Mouse (Mus musculus) splenic B cell, adult 2 months (primary cell): ENCODE results near the gene Ldb1.

ENCODE experiments used
- DNase-seq: peaks from one replicate; pipeline ENCODE4 v3.0.0-alpha.2; 2011; ENCODE audit warnings: low read depth, low spot score
- H3K27me3 ChIP-seq: 2 replicates; pipeline ENCODE4 v1.6.1; 2012; ENCODE audit warnings: mild to moderate bottlenecking, low read length, moderate library complexity, mixed read lengths; ENCODE audit not compliant: control insufficient read depth, poor library complexity, insufficient read depth, severe bottlenecking
- H3K36me3 ChIP-seq: 2 replicates; pipeline ENCODE4 v1.6.1; 2012; ENCODE audit warnings: mild to moderate bottlenecking, low read length, moderate library complexity, mixed read lengths; ENCODE audit not compliant: control insufficient read depth, poor library complexity, insufficient read depth, severe bottlenecking

Gene Ldb1

GRCm38 (mm10) chr19:46056388-46056946 lies 11.5 kb upstream of the Ldb1 start:
- no peaks in the 10 kb centered on the region for H3K27me3 ChIP-seq
- DNase-seq, result peak; percentile 95
- H3K36me3 ChIP-seq, result no peaks in the 10 kb centered on the region

- no peaks in the 10 kb centered on the region for H3K36me3 ChIP-seq
- no peak for DNase-seq
- no peaks in the 10 kb centered on the region for H3K27me3 ChIP-seq
These were observed 10.9 kb upstream of the Ldb1 start for GRCm38 (mm10) chr19:46055752-46056387.

- Histone ChIP-seq H3K27me3 (no peaks in the 10 kb centered on the region), H3K36me3 (no peaks in the 10 kb centered on the region)
- DNase-seq, result peak; percentile 46
These were observed 5.4 kb upstream of the Ldb1 start for GRCm38 (mm10) chr19:46050462-46050861.

GRCm38 (mm10) chr19:46049129-46049528 lies 4.1 kb upstream of the Ldb1 start:
- Histone ChIP-seq H3K27me3 (no peaks in the 10 kb centered on the region), H3K36me3 (no peaks in the 10 kb centered on the region)
- DNase-seq, result no peak

- DNase-seq, result no peak
These were observed 2.4 kb upstream of the Ldb1 start for GRCm38 (mm10) chr19:46047426-46047825.

GRCm38 (mm10) chr19:46046621-46047025 lies 1.6 kb upstream of the Ldb1 start:
- Histone ChIP-seq H3K36me3 (no peaks in the 10 kb centered on the region), H3K27me3 (no peaks in the 10 kb centered on the region)
- no peak for DNase-seq

More at GRCm38 (mm10) chr19:46047426-46047825, 2.4 kb upstream of the Ldb1 start:
- Histone ChIP-seq H3K36me3 (no peaks in the 10 kb centered on the region), H3K27me3 (no peaks in the 10 kb centered on the region)

GRCm38 (mm10) chr19:46045696-46046311 lies 790 bp upstream of the Ldb1 start:
- peak; percentile 31 for DNase-seq
- H3K36me3 ChIP-seq, result no peaks in the 10 kb centered on the region
- no peaks in the 10 kb centered on the region for H3K27me3 ChIP-seq

GRCm38 (mm10) chr19:46044271-46044992 lies 582 bp downstream of the Ldb1 start, which contains the start of gene Pprc1:
Gene Pprc1, plus strand, starts transcription at chr19:46044886.
- no peaks in the 10 kb centered on the region for H3K36me3 ChIP-seq
- no peaks in the 10 kb centered on the region for H3K27me3 ChIP-seq
- peak; percentile 39 for DNase-seq

- Histone ChIP-seq H3K27me3 (no peaks in the 10 kb centered on the region), H3K36me3 (no peaks in the 10 kb centered on the region)
- DNase-seq, result no peak
These were observed 1.6 kb downstream of the Ldb1 start for GRCm38 (mm10) chr19:46043380-46043779.

- no peak for DNase-seq
- H3K27me3 ChIP-seq, result no peaks in the 10 kb centered on the region
- H3K36me3 ChIP-seq, result no peaks in the 10 kb centered on the region
These were observed 2.5 kb downstream of the Ldb1 start for GRCm38 (mm10) chr19:46042476-46043011.

- H3K36me3 ChIP-seq, result no peaks in the 10 kb centered on the region
- peak; percentile 55 for DNase-seq
- H3K27me3 ChIP-seq, result no peaks in the 10 kb centered on the region
These were observed 3.0 kb downstream of the Ldb1 start for GRCm38 (mm10) chr19:46041933-46042475.

GRCm38 (mm10) chr19:46041299-46041932 lies 3.6 kb downstream of the Ldb1 start:
- H3K36me3 ChIP-seq, result no peaks in the 10 kb centered on the region
- H3K27me3 ChIP-seq, result no peaks in the 10 kb centered on the region
- peak; percentile 67 for DNase-seq

- Histone ChIP-seq H3K36me3 (peaks cover 4% of the 10 kb centered on the region), H3K27me3 (no peaks in the 10 kb centered on the region)
- peak; percentile 49 for DNase-seq
These were observed 4.7 kb downstream of the Ldb1 start for GRCm38 (mm10) chr19:46040149-46040902.

GRCm38 (mm10) chr19:46039478-46039877 lies 5.5 kb downstream of the Ldb1 start:
- Histone ChIP-seq H3K27me3 (no peaks in the 10 kb centered on the region), H3K36me3 (peaks cover 9% of the 10 kb centered on the region)
- DNase-seq, result peak; percentile 83
